Mouse (Mus musculus) embryo, embryonic 10 days (tissue): ENCODE measurements around the gene Pde6d.

Experiments
- DNase-seq: peaks from one replicate; pipeline ENCODE4 v3.0.0-alpha.2; 2015; ENCODE audit warnings: low spot score

Pde6d gene

DNA sequence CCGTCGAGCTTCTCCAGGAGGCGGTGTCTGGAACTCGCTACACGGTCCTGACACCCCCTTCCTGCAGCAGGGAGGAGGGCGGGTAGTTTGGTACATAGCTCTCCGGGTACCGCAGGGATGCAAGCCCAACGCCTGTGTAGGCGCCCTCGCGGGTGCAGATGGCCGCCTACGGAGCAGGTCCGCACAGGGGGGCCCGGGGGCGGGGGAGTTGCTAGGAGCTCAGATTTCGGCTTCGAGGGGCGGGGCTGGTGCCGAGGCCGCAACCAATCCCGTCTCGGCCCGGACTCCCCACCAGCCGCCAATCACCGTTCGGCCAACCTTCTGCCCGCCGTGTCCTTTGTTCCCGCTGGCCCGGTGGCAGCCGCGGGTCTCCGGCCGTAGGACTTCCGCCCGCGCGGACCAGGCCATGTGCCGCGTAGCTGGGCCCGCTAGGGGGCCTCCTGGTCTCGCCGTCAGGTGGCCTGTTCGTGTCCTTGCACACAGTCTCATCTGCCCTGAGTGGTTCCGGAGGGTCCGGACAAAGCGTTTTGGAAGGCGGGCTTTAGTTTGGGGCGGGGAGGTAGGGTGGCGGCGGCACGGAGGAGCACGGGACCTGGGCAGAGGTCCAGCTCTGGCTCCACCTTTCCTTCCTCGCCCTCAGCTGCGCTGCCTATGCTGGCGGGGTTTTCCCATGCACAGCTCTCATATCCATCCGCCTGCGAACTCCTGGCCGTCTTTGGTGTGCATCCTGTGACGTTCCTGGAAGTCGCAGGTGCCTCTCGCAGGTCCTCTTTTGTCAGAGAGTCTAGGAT is 78.3 kb downstream of the Pde6d start:
- peak; percentile 96 for DNase-seq

DNA sequence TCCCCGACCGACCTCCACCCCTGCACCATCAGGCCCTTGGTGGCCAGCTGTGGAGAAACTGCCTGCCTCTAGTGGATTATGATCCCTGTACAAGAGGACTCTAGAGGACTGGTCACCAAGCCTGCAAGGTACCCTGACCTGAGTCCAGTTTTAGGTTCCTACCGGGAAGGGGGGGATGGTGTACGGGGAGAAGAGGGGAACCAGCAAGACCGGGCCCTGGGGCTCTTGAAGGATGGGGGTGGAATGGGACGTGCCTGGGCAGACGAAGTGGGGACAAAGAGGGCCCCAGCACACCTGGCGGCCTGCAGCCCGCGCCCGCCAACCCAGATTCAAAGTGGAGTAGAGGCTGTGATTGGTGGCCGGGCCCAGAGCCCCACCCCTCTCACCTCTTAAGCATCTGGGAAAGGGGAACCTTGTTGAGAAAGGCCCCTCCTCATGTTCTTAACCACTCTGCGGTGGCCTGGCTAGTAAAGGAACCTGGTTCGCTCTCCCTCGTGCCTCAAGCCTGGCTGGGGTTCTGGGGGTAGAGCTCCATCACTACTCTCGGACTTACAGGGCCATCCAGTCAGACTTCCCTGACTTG is 79.2 kb downstream of the Pde6d start:
- DNase-seq, result peak; percentile 74

DNA sequence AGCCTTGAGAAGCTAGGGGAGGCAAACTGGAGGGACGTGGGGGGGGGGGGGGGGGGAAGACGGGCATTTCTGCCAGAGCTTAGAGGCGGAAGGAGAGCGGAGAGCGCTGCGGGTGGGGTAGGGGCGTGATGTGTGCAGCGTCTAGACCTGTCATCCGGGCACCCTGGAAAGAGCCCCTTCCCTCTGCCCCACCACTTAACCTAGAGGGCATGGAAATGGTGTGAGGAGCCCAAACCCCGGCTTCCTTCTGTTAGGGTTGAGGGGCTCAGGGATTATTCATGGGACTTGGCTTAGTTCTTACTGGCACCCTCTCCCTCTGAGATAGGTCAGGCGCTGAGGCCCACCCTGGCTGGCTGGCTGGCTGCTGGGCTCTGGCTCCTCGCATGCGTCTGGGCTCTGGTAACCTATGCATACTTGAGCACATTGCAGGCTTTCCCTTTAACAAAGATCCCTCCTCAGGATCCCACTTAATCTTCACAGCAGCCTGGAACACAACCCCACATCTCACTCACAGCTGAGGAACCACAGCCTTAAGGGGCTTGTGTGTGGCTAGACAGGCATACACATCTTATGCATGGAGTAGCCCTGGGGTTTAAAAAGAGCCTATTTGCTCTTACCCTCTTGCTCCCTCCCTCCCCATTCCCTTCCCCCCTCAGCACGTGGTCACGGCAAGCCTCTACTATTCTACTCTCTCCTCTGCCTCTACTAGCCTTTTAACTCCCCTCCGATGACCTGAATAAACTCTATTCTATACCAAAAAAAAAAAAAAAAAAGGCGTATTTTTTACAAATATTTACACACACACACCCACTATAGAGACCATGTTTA is 80.0 kb downstream of the Pde6d start:
- DNase-seq, result peak; percentile 46

GRCm38 (mm10) chr1:86501559-86501958 is 80.9 kb downstream of the Pde6d start:
- peak; percentile 83 for DNase-seq

DNA sequence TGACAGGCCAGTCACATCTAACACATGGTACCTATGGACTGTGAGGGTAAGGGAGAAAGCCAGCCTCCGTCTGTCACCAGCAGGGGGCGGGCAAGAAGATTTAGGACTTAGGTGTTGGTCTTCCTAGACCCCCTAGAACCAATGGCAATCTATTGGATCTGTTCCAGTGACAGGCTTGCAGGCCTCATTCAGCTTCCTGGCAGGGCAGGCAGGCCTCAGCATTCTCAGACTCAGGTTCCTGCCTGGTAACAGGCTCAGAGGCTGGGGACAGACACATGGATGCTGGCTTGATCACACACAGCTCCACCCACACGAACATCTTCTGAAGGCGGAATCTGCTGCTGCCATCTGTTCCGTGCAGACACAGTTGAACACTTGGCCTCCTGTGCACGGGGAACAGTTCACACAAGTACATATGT is 81.3 kb downstream of the Pde6d start:
- peak; percentile 79 for DNase-seq

GRCm38 (mm10) chr1:86500681-86501080 is 81.7 kb downstream of the Pde6d start:
- DNase-seq, result no peak

DNA sequence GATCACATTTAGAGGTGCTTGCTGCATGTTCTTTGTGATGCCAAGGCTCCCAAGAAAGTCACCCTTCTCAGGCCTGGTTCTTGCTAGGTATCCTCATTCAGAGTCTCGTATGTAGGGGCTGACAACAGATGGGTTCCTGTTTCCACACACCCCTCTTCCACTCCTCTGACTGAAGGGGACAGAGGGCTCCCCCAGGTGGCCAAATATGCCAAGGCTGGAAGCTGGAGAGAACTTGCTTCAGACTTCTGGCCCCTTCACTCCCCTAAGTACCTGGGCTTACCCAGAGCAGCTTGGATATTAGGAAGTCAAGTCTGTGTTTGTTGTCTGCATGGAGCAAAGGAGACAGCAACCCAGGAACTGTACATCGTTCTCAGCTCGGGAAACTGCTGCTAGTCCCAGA is 82.5 kb downstream of the Pde6d start:
- peak; percentile 57 for DNase-seq

DNA sequence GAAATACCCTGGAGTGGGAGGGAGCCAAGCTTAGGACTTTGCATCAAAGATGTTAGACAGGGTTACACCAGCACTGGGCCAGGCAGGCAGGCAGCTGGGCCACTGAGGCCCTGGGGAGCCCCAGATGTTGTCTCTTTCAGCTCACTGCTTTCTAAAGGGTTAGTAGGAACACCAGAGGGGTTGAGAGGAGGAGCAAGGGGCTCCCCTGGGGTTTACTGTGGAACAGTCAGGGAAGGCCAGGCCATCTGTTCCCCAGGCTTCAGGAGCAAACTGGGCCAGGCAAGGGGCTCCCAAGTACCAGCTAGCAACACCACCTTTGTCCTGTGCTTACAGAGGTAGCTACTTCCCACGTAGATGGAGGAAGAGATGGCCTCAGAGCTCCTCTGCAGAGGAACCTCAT is 83.8 kb downstream of the Pde6d start:
- DNase-seq, result no peak

DNA sequence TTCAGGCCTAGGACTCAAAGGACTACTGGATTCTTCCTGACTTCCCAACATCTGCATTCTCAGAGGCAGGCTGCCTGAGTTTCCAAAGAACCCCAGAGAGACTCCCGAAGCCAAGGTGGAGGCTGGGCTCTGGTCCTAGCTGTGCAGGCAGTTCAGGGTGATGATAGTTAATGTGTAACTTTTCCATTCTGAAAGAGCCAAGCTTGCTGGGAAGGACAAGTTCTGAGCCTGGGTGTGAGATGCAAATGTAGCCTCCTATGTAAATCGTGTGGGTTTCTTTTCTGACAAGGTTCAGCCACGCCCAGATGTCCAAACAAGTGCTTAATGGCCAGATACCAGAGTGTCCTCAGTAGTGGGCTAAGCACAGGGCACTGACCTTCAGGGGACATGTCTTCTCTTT is 84.4 kb downstream of the Pde6d start:
- no peak for DNase-seq

DNA sequence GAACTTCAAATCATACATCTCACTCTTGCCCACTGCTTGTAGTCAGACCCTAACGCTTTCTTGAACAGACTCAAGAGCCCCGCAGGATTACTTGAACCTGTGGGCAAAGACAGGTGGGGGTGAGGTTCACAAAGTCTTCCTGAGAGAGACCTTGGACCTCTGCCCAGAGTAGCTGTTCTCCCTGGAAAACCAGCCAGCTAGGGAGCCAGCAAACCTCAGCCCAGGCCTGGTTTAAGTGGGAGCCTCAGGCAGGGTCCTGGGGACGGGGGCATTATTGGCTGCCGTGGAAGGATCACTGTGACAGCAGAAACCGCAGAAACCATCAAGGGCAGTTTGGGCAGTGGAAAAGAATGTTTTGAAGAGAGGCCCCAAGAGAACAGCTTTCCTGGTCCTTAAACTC is 85.1 kb downstream of the Pde6d start:
- no peak for DNase-seq

DNA sequence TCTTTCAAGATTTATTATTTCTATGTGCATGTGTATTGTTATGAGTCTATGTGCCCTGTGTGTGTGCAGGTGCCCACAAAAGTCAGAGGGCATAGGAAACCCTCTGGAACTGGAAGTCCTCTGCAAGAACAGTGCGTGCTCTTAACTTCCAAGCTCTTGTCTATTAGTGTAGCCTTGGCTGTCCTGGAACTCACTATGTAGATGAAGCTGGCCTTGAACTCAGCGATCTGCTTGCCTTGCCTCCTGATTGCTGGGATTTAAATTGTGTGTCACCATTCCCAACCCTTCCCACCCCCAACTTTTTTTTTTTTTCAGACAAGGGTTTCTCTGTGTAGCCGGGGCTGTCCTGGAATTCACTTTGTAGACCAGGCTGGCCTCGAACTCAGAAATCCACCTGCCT is 86.1 kb downstream of the Pde6d start:
- DNase-seq, result no peak

GRCm38 (mm10) chr1:86493783-86494182 is 88.6 kb downstream of the Pde6d start:
- no peak for DNase-seq
